Comparison of ENCODE assay signal across 8 mouse cellular contexts in genomic region chr1:75487405-75488161, GRCm38 (mm10). TPM values are rescaled to one million over a fixed set of nuclear protein-coding genes. Genes with fewer than 3 reads are reported as not detected.
DNase-seq lines count a peak whose midpoint lies in the region; ATAC-seq and TF ChIP-seq lines count a peak whose summit lies in the region.

No protein-coding gene starts in this region.

- no peaks in the 10 kb centered on the region for H3K9me3 ChIP-seq in heart, embryonic 11.5 days (replicated peaks; ENCODE audit: control insufficient read depth, low read length)
- no peaks in the 10 kb centered on the region for H3K9me3 ChIP-seq in kidney, embryonic 15.5 days (replicated peaks)
- H3K9me3 ChIP-seq in liver, embryonic 16.5 days (replicated peaks; ENCODE audit: control insufficient read depth, low read length): no peaks in the 10 kb centered on the region
- H3K9me3 ChIP-seq in neural tube, embryonic 12.5 days: no peaks in the 10 kb centered on the region

- H3K4me3 ChIP-seq in layer of hippocampus, adult 2 months: peak overlapping the region; percentile 61
- H3K4me3 ChIP-seq in heart, embryonic 11.5 days (ENCODE audit: low read depth, low read length): peak overlapping the region; percentile 52
- peak overlapping the region; percentile 58 for H3K4me3 ChIP-seq in kidney, embryonic 15.5 days (replicated peaks)
- H3K4me3 ChIP-seq in liver, embryonic 16.5 days (ENCODE audit: low read depth, low read length): peak overlapping the region; percentile 55
- H3K4me3 ChIP-seq in neural tube, embryonic 12.5 days: peak overlapping the region; percentile 42

- H3K36me3 ChIP-seq in heart, embryonic 11.5 days (ENCODE audit: control insufficient read depth, insufficient read depth, low read length): peaks cover 28% of the 10 kb centered on the region
- peaks cover 37% of the 10 kb centered on the region for H3K36me3 ChIP-seq in kidney, embryonic 15.5 days
- no peaks in the 10 kb centered on the region for H3K36me3 ChIP-seq in liver, embryonic 16.5 days (ENCODE audit: control insufficient read depth, insufficient read depth)
- H3K36me3 ChIP-seq in neural tube, embryonic 12.5 days: peaks cover 25% of the 10 kb centered on the region

- no peak overlapping the region for H3K27ac ChIP-seq in layer of hippocampus, adult 2 months
- no peak overlapping the region for H3K27ac ChIP-seq in heart, embryonic 11.5 days (ENCODE audit: low read depth, low read length)
- no peak overlapping the region for H3K27ac ChIP-seq in kidney, embryonic 15.5 days
- H3K27ac ChIP-seq in liver, embryonic 16.5 days (ENCODE audit: low read length): no peak overlapping the region
- no peak overlapping the region for H3K27ac ChIP-seq in neural tube, embryonic 12.5 days

- DNase-seq in layer of hippocampus, adult 2 months (ENCODE audit: low spot score in 2 of 2): no peak
- no peak for DNase-seq in layer of hippocampus, adult 9-11 months
- peak; percentile 77 for DNase-seq in cerebellum, postnatal 36 days
- DNase-seq in thymus, postnatal 0 days (ENCODE audit: low spot score): peak; percentile 43

- H3K9ac ChIP-seq in heart, embryonic 11.5 days (ENCODE audit: low read depth, low read length): 0 out of 2 replicates have a peak overlapping the region, but pooled peaks have one; percentile 22
- peak overlapping the region; percentile 34; the same call in 1 of the 2 replicates for H3K9ac ChIP-seq in kidney, embryonic 15.5 days
- no peak overlapping the region for H3K9ac ChIP-seq in liver, embryonic 16.5 days (ENCODE audit: low read depth, low read length)
- H3K9ac ChIP-seq in neural tube, embryonic 12.5 days: peak overlapping the region; percentile 44

- TF ChIP-seq CTCF in layer of hippocampus, adult 2 months (conservative IDR thresholded peaks at IDR 0.05): no peak

- peak overlapping the region; percentile 69 for H3K4me2 ChIP-seq in heart, embryonic 11.5 days
- H3K4me2 ChIP-seq in kidney, embryonic 15.5 days: peak overlapping the region; percentile 89
- H3K4me2 ChIP-seq in liver, embryonic 16.5 days (ENCODE audit: low read depth, low read length): peak overlapping the region; percentile 61
- peak overlapping the region; percentile 88 for H3K4me2 ChIP-seq in neural tube, embryonic 12.5 days (replicated peaks)

- H3K27me3 ChIP-seq in heart, embryonic 11.5 days (ENCODE audit: control insufficient read depth, insufficient read depth, low read length): peaks cover 56% of the 10 kb centered on the region
- H3K27me3 ChIP-seq in kidney, embryonic 15.5 days: peaks cover 73% of the 10 kb centered on the region
- peaks cover 60% of the 10 kb centered on the region for H3K27me3 ChIP-seq in liver, embryonic 16.5 days (ENCODE audit: control insufficient read depth, insufficient read depth, low read depth, low read length)
- H3K27me3 ChIP-seq in neural tube, embryonic 12.5 days (replicated peaks): peaks cover 76% of the 10 kb centered on the region

- H3K4me1 ChIP-seq in heart, embryonic 11.5 days (ENCODE audit: control insufficient read depth, insufficient read depth, low read length): peaks cover 14% of the 10 kb centered on the region
- peaks cover 35% of the 10 kb centered on the region for H3K4me1 ChIP-seq in kidney, embryonic 15.5 days
- no peaks in the 10 kb centered on the region; the same call in 1 of the 2 replicates for H3K4me1 ChIP-seq in liver, embryonic 16.5 days (ENCODE audit: control insufficient read depth, low read depth, low read length)
- peaks cover 19% of the 10 kb centered on the region for H3K4me1 ChIP-seq in neural tube, embryonic 12.5 days

- ATAC-seq in heart, embryonic 11.5 days (replicated peaks; ENCODE audit: insufficient number of reproducible peaks, low FRiP score, low TSS enrichment): peak; percentile 36
- peak; percentile 69 for ATAC-seq in kidney, embryonic 15.5 days (replicated peaks; ENCODE audit: low FRiP score)
- peak; percentile 64 for ATAC-seq in liver, embryonic 16.5 days (ENCODE audit: low read depth)
- ATAC-seq in neural tube, embryonic 12.5 days (ENCODE audit: low FRiP score, low read depth): peak; percentile 51

- WGBS in heart, embryonic 11.5 days (ENCODE audit: insufficient replicate concordance): 2% methylated on average over 62 of the region's 62 CpGs
- WGBS in kidney, embryonic 15.5 days: under 1% methylated on average over 62 of the region's 62 CpGs
- WGBS in liver, embryonic 16.5 days (ENCODE audit: insufficient replicate concordance): 2% methylated on average over 62 of the region's 62 CpGs
- WGBS in neural tube, embryonic 12.5 days: under 1% methylated on average over 62 of the region's 62 CpGs

RNA-seq across cellular contexts. Expression of gene Tmem198, which starts 8.3 kb away (rescaled TPM):
- total RNA-seq in layer of hippocampus, adult 2 months (2021): 10 to 100 TPM; 64.0 to 65.4 TPM
- 0.14 and 0.54 TPM in 2 replicates for polyA plus RNA-seq in heart, embryonic 11.5 days (2014; fragmentation: Nextera tagmentation; extraction: Ambion mirVana)
- 0.63 and 1.2 TPM in 2 replicates for polyA plus RNA-seq in kidney, embryonic 15.5 days (2015; fragmentation: Nextera tagmentation; extraction: Ambion mirVana)
- 0.06 and 0.07 TPM in 2 replicates for polyA plus RNA-seq in liver, embryonic 16.5 days (2015; fragmentation: Nextera tagmentation; extraction: Ambion mirVana)
- polyA plus RNA-seq in neural tube, embryonic 12.5 days (2016; fragmentation: Nextera tagmentation; extraction: Ambion mirVana): 28.9 and 30.4 TPM in 2 replicates
- 0.30 and 0.39 TPM in 2 replicates for polyA plus RNA-seq in thymus, postnatal 0 days (2015; fragmentation: Nextera tagmentation; extraction: Ambion mirVana)

RNA-seq across cellular contexts. Expression of gene Chpf, which starts 8.5 kb away (rescaled TPM):
- total RNA-seq in layer of hippocampus, adult 2 months (2021): 10 to 100 TPM; 80.5 to 86.6 TPM
- polyA plus RNA-seq in heart, embryonic 11.5 days (2014; fragmentation: Nextera tagmentation; extraction: Ambion mirVana): 21.4 and 24.6 TPM in 2 replicates
- polyA plus RNA-seq in kidney, embryonic 15.5 days (2015; fragmentation: Nextera tagmentation; extraction: Ambion mirVana): 35.5 and 40.6 TPM in 2 replicates
- polyA plus RNA-seq in liver, embryonic 16.5 days (2015; fragmentation: Nextera tagmentation; extraction: Ambion mirVana): 2.6 and 3.1 TPM in 2 replicates
- 43.6 and 43.7 TPM in 2 replicates for polyA plus RNA-seq in neural tube, embryonic 12.5 days (2016; fragmentation: Nextera tagmentation; extraction: Ambion mirVana)
- polyA plus RNA-seq in thymus, postnatal 0 days (2015; fragmentation: Nextera tagmentation; extraction: Ambion mirVana): 10.7 and 11.4 TPM in 2 replicates

RNA-seq across cellular contexts. Expression of gene Obsl1, which starts 18.7 kb away (rescaled TPM):
- 10 to 100 TPM; 20.6 to 25.9 TPM for total RNA-seq in layer of hippocampus, adult 2 months (2021)
- 98.8 and 102 TPM in 2 replicates for polyA plus RNA-seq in heart, embryonic 11.5 days (2014; fragmentation: Nextera tagmentation; extraction: Ambion mirVana)
- 67.2 and 80.1 TPM in 2 replicates for polyA plus RNA-seq in kidney, embryonic 15.5 days (2015; fragmentation: Nextera tagmentation; extraction: Ambion mirVana)
- 4.0 and 6.3 TPM in 2 replicates for polyA plus RNA-seq in liver, embryonic 16.5 days (2015; fragmentation: Nextera tagmentation; extraction: Ambion mirVana)
- polyA plus RNA-seq in neural tube, embryonic 12.5 days (2016; fragmentation: Nextera tagmentation; extraction: Ambion mirVana): 49.0 and 50.6 TPM in 2 replicates
- 9.9 and 10.2 TPM in 2 replicates for polyA plus RNA-seq in thymus, postnatal 0 days (2015; fragmentation: Nextera tagmentation; extraction: Ambion mirVana)

RNA-seq across cellular contexts. Expression of gene Inha, which starts 19.3 kb away (rescaled TPM):
- 10 to 100 TPM; 15.3 to 16.5 TPM for total RNA-seq in layer of hippocampus, adult 2 months (2021)
- polyA plus RNA-seq in heart, embryonic 11.5 days (2014; fragmentation: Nextera tagmentation; extraction: Ambion mirVana): 4.0 and 4.8 TPM in 2 replicates
- 6.0 and 11.2 TPM in 2 replicates for polyA plus RNA-seq in kidney, embryonic 15.5 days (2015; fragmentation: Nextera tagmentation; extraction: Ambion mirVana)
- polyA plus RNA-seq in liver, embryonic 16.5 days (2015; fragmentation: Nextera tagmentation; extraction: Ambion mirVana): 0.63 and 0.90 TPM in 2 replicates
- 7.3 and 10.0 TPM in 2 replicates for polyA plus RNA-seq in neural tube, embryonic 12.5 days (2016; fragmentation: Nextera tagmentation; extraction: Ambion mirVana)
- 1.7 TPM in 2 replicates for polyA plus RNA-seq in thymus, postnatal 0 days (2015; fragmentation: Nextera tagmentation; extraction: Ambion mirVana)

RNA-seq across cellular contexts. Expression of gene Stk11ip, which starts 33.7 kb away (rescaled TPM):
- total RNA-seq in layer of hippocampus, adult 2 months (2021): 10 to 100 TPM; 25.6 to 27.4 TPM
- 9.1 and 11.6 TPM in 2 replicates for polyA plus RNA-seq in heart, embryonic 11.5 days (2014; fragmentation: Nextera tagmentation; extraction: Ambion mirVana)
- 25.1 and 26.5 TPM in 2 replicates for polyA plus RNA-seq in kidney, embryonic 15.5 days (2015; fragmentation: Nextera tagmentation; extraction: Ambion mirVana)
- polyA plus RNA-seq in liver, embryonic 16.5 days (2015; fragmentation: Nextera tagmentation; extraction: Ambion mirVana): 4.9 and 5.7 TPM in 2 replicates
- 24.8 and 27.1 TPM in 2 replicates for polyA plus RNA-seq in neural tube, embryonic 12.5 days (2016; fragmentation: Nextera tagmentation; extraction: Ambion mirVana)
- 13.1 and 14.4 TPM in 2 replicates for polyA plus RNA-seq in thymus, postnatal 0 days (2015; fragmentation: Nextera tagmentation; extraction: Ambion mirVana)

Comparison
In these comparisons a context has a peak if more than half of its experiments do, and no peak if none do; other contexts are left out.
1. DNase-seq: peak in cerebellum, postnatal 36 days (2 of 2) and thymus, postnatal 0 days (single experiment); none in layer of hippocampus, adult 2 months (0 of 2) and layer of hippocampus, adult 9-11 months (single experiment).
2. RNA of gene Tmem198, which starts 8.3 kb away (polyA plus RNA-seq): 28.9 to 30.4 TPM in neural tube, embryonic 12.5 days; 0.63 to 1.2 TPM in kidney, embryonic 15.5 days, 0.30 to 0.39 TPM in thymus, postnatal 0 days, 0.14 to 0.54 TPM in heart, embryonic 11.5 days and 0.06 to 0.07 TPM in liver, embryonic 16.5 days; every median in the first group is over 10 times any median in the second.
3. Peak in every context shown above with its lines, with median percentiles within 50 percentile points of each other: H3K4me3 ChIP-seq, ATAC-seq and H3K4me2 ChIP-seq.